Mouse (Mus musculus): ENCODE data around the gene Nmur1.
"Not testable (repeated sequence)": the region's sequence is repeated elsewhere in the genome, so short reads cannot be mapped to it uniquely, and the experiment has no call there.

Nmur1 gene

DNA sequence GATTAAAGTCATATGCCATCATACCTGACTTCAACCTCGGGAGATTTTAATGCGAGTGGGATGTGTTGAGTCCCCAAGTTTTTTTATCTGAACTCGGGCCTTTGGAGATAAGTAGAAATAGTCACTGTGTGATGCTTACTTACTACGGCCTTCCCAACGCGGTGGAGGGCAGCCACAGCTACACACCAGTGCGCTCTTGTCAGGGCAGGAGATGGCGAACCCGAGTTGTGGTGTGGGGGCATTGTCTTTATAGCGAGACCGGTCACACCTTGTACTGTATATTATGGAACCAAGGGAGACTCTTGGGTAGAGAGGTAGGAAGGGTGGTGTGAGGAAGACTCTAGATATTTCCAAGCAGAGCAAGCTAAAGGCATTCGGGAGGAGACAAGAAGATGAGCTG is 65.6 kb downstream of the Nmur1 start:
- in situ Hi-C loops (cut with MboI, MseI), result loop anchor here (5.0 kb wide), 1 partner anchor 72 kb away; no protein-coding TSS in a partner anchor

DNA sequence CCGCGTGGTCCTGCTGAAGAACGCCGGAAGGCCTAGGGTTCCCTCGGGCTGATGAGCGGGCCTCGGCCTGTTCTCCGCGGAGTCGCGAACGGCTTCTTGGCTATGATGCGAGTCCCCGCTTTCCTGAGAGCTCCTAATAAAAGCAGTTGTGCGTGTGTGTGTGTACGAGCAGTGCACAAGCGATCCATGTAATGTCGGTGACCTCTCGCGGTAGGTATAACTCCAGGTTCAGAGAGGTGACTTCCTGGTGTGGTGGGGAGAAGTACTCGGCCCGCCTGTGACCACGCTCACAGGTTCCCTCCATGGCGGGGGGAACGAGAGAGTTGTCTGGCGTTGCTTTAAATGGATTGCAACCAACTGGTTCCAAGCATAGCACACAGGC is 66.2 kb downstream of the Nmur1 start:
- in situ Hi-C loops (cut with MboI, MseI), result loop anchor here (5.0 kb wide), 1 partner anchor 73 kb away; no protein-coding TSS in a partner anchor

DNA sequence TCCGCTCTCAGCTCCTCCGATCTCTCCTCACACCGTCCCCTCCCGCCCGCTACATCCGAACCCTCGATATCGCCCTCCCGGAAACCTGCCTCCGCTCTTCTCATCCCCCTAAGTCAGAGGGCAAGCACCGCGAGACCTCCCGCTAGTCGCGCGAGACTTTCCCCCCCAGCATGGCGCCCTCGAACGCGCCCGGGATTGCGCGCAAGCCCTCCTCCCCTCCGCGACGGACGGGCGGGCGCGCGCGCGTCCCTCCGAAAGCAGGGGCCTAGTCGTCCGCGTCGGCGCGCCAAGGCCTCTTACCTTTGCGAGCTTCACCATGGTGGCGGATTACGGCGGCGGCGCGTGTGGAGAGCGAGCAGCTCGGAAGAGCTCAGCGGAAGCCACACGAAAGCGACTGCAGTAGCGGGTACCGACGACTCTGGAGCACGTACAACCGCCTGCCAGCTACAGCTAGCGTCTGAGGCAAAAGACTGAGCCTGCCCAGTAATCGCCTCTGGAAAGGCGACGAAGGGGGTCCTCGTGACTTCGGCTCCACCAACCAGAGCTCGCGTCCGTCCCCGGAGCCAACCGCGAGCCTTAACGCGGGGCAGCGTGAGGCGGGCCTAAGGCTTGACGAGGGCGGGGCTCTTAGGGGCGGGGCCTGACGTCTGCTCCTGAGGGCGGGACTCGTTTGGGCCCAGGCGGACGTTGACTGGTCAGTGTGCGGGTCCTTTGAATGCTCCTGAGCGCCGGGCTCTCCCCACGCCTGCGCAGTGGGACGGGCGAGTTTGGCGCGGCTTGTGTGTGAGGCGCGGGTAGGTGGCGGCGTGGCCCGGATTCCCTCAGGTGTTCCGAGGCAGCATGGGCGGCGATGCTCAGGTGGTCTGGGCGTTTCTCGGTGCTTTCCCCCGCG is 66.9 kb downstream of the Nmur1 start, which contains the start of gene Ncl:
Gene Ncl (minus strand): TSS at position 495 of the 892 bp plus-strand sequence.
- in situ Hi-C loops (cut with MboI, MseI), result no loop called here

DNA sequence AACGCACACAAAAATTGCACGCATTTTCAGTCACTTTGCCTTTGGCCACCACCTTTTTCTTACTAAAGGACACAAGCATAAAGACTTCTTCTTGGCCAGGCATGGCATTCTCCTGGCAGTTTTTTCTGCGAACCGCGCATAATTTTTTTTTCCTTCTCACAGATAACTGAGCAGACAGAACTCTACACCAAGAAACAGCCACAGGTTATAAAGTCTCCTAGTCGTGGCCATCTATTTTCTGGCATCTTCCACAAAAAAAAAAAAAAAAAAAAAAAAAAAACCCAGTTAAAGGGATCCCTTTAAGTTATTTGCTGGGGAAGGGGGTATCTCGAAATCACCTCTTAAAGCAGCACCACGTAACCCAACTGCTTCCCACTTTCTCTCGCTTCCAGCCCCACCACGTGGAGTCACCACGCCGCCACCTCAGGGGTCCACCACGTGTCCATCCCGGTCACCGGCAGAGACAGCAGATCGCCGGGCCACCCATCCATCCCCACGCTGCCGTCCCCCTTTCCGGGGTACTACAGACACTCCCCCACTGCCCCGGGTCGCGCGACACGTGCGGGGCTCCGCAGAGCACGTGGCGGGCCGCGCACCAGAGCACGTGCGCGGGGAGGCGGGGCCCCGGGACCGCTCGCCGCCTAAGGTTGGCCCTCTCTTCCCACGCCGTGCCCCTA is 67.7 kb downstream of the Nmur1 start:
- in situ Hi-C loops (cut with MboI, MseI), result no loop called here

DNA sequence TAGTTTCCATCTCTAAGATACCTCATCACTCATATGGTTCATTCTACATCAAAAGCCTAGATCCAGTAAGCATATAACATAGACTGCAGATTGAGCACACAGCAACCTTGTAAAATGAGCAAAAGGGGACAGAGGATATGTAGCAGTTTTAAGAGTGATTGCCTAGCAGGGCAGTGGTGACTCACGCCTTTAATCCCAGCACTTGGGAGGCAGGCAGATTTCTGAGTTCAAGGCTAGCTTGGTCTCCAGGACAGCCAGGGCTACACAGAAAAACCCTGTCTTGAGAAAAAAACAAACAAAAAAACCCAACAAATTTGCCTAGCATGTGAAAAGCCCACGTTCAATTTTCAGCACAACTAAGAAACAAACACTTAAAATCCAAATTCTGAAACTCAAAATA is 71.8 kb downstream of the Nmur1 start:
- in situ Hi-C loops (cut with MboI, MseI), result no loop called here

DNA sequence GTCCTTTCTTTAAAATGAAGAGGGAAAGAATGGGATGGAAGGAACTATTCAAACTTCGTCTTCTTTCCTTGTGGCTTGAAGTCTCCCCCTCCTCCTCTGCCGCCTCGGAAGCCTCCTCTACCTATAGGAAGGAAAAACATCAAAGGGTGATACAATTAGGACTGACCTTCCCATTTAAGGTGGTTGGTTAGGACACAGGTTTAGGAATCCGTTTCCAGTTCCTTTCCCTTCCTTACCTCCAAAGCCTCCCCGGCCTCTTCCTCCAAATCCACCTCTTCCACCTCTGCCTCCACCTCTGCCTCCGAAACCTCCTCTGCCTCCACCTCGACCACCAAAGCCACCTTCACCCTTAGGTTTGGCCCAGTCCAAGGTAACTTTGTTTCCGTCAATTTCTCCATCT is 75.5 kb downstream of the Nmur1 start:
- in situ Hi-C loops (cut with MboI, MseI), result no loop called here

DNA sequence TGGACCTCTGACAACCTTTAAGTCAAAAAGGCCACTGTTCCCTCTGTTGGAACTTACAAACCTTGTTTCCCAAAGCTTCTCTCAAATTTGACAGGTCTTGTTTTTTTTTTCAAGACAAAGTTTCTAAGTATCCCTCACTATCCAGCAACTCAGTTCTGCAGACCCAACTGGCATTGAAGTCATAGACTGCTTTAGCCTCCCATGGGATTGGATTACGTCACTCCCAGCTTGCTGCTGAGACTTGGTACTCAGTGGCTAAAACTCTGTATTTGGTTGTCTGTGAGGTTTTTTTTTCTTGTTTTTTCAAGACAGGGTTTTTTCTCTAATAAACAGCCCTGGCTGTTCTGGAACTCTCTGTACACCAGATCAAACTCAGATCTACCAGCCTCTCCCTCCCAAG is 76.3 kb downstream of the Nmur1 start:
- in situ Hi-C loops (cut with MboI, MseI), result no loop called here

DNA sequence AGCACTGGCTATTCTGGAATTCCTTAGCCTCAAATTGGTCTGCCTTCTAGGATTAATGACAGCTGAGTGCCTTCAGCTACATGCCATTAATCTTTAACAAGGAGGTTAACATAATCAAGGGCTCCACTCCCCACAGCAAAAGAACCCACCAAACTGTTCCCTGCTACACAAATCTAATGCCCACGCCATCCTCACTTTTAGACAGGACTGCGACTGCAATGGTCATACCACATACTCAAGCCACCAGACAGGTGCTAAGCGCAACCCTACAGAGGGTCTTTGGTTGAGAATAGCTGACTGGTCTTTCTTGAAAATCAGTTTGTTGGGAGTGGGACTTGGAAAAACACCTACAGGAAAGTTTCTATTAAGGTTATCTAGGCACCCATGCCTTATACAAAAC is 76.8 kb downstream of the Nmur1 start:
- in situ Hi-C loops (cut with MboI, MseI), result no loop called here

DNA sequence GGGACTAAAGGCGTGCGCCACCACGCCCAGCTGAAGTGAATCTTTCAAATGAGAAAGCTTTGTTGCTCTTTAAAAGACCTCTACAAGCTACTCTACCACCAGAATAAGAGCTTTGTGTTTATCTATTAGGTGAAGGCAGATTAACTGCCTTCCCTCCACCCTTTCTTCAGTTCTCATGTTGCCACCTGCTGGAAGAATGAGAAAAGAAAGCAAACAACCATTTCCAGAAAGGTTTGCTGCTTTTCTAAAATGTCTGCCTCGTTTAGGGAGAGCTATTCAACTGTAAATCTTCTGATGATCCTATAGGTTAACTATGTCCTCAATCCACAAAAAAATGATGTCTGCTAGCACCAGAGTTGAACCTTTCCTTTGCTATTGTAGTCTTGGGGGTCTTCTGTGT is 77.2 kb downstream of the Nmur1 start:
- in situ Hi-C loops (cut with MboI, MseI), result no loop called here

DNA sequence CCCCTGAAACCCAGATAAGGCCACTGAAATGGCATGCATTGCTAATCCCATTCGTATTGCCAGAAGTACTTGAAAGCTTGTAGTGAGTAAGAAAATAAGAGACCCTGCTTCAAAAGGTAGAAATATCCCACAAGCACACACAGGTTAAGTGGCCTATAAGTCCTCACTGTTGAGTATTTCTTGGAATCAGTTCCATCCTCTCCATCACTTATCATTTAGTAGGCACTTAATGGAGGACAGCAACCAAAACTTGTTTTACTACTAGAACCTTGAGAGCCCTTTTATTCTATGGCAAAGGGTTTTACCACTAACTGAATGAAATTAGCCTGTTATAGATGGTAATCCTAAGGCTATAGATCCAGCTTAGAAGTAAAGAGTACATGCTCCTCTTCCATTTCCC is 77.9 kb downstream of the Nmur1 start:
- in situ Hi-C loops (cut with MboI, MseI), result no loop called here

DNA sequence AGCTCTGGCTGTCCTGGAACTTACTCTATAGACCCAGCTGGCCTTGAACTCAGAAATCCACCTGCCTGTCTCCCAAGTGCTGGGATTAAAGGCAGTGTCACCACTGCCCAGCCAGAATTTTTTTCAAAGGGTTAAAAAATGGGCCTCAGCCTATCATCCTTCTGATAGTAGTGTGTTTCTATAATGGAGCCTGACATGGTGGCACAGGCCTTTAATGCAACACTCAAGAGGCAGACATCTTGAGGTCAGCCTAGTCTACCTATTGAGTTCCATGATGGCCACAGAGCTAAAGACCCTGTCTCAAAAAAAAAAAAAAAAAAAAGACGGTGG is 78.3 kb downstream of the Nmur1 start:
- in situ Hi-C loops (cut with MboI, MseI), result no loop called here

DNA sequence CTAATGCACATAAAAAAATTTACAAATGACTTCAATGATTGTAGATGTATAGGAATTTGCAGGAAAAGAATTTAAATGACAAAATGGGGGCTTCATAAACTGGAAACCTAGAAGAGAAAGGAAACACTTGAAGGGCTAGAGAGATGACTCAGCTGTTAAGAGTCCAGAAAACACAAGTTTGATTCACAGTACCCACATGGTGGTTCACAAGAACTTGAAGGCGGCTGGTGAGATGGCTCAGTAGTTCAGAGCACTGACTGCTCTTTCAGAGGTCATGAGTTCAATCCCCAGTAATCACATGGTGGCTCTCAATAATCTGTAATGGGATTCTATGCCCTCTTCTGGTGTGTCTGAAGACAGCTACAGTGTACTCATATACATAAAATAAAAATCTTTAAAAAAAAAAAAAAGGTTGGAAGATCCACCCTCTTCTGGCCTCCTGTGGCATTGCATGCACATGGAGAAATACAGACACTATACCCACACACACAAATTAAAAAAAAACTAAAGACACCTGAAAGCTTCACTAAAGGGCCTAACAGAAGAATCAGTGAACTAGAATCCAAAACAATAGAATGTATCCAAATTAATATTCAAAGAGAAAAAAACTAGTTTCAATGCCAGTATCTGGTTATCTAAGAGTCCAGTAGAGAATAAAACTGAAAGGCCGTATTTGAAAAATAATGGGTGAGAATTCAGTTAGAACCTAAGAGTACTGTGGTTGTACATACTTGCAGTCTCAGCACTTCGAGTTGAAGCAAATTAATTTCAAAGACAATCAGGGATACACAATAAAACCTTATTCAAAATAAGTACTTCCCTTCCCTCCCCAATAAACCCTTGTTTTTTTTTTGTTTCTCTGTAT is 78.9 kb downstream of the Nmur1 start:
- in situ Hi-C loops (cut with MboI, MseI), result no loop called here

DNA sequence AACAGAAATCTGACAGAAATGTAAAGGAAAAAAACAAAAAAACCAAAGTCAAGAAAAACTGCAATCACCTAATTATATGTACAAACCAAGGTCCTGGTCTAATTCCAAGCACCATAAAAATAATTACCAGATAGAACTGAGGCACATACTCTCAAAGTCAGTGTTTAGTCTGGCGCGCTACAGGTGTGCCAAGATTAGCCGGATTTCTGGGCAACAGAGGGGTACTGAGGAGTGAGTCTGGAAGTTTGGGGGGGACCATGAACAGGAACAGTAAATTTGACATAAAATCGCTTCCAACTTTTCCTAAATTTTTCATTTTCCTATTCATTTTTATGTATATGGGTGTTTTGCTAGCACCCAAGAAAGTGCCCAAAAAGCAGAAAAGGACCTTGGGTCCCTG is 80.1 kb downstream of the Nmur1 start:
- in situ Hi-C loops (cut with MboI, MseI), result no loop called here

DNA sequence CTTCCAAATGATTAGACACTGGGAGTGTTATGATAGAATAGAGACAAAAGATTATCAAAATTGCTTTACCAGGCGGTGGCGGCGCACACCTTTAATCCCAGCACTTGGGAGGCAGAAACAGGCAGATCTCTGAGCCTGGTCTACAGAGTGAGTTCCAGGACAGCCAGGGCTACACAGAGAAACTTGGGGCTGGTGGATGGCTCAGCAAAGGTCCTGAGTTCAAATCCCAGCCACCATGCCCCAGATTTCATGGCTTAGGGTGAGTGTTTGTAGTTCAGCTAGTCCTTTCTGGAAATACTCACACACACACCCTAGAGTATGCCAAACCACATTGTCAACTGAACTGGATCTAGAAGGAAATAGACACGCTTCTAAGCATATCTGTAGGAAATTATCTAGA is 81.0 kb downstream of the Nmur1 start:
- in situ Hi-C loops (cut with MboI, MseI), result no loop called here

DNA sequence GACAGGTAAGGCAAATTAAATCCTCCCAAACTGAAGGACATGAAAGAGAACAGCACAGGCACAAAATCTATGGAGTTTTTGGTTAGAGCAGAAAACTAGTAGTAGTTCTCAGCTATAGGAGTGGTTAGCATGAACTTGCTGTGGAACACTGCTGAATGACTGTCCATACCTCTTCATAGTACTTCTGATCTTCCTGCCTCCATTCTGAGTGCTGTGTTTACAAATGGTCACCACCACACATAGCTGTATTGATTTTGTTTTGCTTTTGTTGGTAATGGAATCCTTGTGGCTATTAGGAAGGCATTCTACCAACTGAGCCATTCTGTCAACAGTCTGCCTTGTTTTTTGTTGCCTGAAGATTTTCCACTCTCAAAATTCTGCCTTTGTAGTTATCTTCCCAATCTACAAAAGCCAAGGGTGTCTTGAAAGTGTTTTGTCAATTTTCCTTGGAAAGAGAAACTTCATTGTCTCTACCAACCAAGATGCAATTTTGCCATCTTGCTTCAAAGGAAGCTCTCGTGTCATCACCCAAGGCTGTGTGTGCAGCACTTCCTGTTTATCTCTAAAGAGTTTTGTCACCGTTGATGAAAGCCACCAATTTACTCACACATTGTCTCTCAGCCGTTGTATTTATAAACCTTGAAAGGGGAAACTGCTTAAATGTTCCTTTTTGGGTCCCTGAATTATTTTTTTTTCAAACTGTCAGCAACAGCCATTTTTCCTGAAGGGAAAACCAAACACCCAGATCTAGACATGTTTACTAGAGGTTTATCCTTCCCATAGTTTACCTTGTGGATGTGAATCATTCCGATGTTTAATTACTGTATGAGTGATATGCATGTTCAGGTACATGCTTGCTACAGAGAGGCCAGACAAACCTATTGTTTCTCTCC is 81.8 kb downstream of the Nmur1 start:
- in situ Hi-C loops (cut with MboI, MseI), result no loop called here

DNA sequence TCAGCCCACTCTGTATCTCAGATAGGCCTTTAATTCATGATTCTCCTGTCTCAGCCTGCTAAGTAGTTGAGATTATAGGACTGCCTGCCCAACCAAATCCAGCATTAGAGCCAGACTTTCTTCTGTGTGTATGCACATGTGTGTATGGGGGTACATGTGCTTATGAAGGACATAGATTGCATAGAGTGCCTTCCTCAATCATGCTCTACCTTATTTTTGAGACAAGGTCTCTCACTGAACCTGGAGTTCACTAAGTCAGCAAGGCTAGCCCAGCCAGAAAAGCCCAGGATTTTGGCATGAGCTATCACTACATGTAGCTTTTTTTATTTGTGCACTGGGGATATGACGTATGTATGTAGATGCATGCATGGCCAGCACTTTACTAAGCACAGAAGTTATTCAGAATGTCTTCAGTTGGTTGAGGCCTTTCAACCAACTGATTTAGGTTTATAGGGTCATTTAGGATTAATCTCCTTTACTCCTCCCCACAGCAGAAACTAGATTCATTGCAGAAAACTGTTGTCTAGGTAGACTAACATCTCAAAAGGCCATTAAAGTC is 82.9 kb downstream of the Nmur1 start:
- in situ Hi-C loops (cut with MboI, MseI), result no loop called here

DNA sequence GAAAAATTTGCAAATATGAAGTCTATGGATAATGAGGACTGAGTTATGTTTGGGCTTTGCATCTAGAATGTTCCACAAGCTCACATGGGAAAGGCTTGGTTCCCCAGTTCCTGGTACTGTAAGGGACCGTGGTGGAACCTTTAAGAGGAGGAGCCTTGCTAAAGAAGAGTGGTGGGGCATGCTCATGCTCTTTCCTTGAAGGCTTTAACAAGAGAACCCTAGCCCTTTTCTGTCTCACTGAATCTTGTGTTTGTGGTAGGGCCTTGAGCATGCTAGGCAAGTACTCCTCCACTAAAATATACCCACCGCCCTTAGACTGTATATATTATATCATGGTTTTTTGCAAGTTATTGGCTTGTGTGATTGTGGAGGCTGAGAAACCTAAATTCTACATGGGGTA is 83.7 kb downstream of the Nmur1 start:
- in situ Hi-C loops (cut with MboI, MseI), result no loop called here

DNA sequence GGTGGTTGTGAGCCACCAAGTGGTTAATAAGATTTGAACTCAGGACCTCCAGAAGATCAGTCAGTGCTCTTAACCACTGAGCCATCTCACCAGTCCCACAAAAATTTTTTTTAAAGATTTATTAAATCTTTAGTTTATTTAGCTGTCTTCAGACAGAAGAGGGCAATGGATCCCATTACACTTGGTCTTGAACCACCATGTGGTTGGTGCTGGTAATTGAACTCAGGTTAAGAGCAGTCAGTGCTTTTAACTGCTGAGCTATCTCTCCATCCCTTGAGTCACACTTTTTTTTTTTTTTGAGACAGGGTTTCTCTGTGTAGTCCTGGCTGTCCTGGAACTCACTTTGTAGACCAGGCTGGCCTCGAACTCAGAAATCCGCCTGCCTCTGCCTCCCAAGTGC is 84.9 kb downstream of the Nmur1 start:
- in situ Hi-C loops (cut with MboI, MseI), result not testable (repeated sequence)

DNA sequence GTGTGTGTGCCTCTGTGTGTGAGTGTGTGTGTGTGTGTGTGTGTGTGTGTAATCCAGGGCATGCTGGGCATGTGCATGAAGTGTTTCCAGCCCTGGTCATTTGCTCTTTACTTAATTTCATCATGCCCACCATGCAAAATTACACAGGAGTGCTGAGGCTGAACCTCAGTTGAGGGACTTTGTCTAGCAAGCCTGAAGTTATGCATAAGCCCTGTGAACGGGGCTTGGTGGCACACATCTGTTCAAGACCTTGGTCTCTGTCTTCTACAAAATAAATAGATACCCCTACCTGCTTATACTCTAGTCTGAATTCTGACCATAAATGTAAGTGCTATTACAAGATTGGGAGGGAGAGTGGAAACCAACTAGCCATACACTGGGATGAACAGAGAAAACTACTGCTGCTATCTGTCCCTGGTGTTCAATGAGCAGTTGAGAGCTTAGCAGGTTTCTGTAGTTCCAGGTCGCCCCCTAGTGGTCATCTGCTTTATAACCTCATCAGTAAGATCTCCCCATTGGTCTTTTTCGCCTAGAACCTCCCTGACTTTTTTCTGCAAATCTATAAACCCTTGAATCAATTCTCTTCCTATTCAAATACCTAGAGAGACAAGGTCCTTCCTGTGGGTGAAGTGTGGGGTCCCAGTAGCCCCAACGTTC is 86.7 kb downstream of the Nmur1 start:
- in situ Hi-C loops (cut with MboI, MseI), result loop anchor here (5.0 kb wide), 1 partner anchor 162 kb away; no protein-coding TSS in a partner anchor

DNA sequence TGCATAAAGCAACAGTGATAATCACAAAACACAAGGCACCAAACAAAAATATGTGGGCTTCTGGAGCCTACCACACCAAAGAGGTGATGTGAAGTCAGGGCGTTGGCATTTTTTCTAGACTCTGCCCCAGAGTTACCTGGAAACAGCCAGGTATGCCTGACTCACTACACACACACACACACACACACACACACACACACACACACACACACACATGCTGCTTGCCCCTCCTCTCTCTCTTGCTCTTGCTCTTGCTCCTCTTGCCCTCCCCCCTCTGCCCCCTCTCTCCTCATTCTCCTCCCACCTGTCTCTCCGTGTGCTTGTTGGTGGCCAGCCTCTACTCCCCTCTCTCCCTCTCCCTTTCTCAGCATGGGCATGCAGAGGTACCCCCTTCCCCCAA is 89.7 kb downstream of the Nmur1 start:
- in situ Hi-C loops (cut with MboI, MseI), result loop anchor here (5.0 kb wide), 1 partner anchor 159 kb away; no protein-coding TSS in a partner anchor

All from regulatory T cell (primary cell).